Comparison of ENCODE assay signal across 8 mouse cellular contexts in genomic region chr9:58216402-58216801, GRCm38 (mm10). TPM values are rescaled to one million over a fixed set of nuclear protein-coding genes. Genes with fewer than 3 reads are reported as not detected.
DNase-seq lines count a peak whose midpoint lies in the region; ATAC-seq and TF ChIP-seq lines count a peak whose summit lies in the region.

No protein-coding gene starts in this region.

- H3K9ac ChIP-seq in forebrain, embryonic 16.5 days (replicated peaks; ENCODE audit: low read depth, low read length) = no peak overlapping the region
- H3K9ac ChIP-seq in limb, embryonic 14.5 days (ENCODE audit: low read depth, low read length, severe bottlenecking) = no peak overlapping the region

- H3K36me3 ChIP-seq in forebrain, embryonic 16.5 days (ENCODE audit: control insufficient read depth, insufficient read depth) = no peaks in the 10 kb centered on the region
- peaks cover 11% of the 10 kb centered on the region for H3K36me3 ChIP-seq in limb, embryonic 14.5 days (ENCODE audit: control insufficient read depth, insufficient read depth, low read length)

- no peaks in the 10 kb centered on the region for H3K9me3 ChIP-seq in forebrain, embryonic 16.5 days (ENCODE audit: control insufficient read depth, low read length)
- no peaks in the 10 kb centered on the region for H3K9me3 ChIP-seq in limb, embryonic 14.5 days (ENCODE audit: control insufficient read depth, low read length)

- TF ChIP-seq POLR2A in limb, embryonic 14.5 days (IDR thresholded peaks at IDR 0.05; ENCODE audit: borderline replicate concordance, extremely low read depth, insufficient read depth, insufficient read length) = no peak

- no peak overlapping the region for H3K4me3 ChIP-seq in forebrain, embryonic 16.5 days (replicated peaks; ENCODE audit: low read length)
- no peak overlapping the region for H3K4me3 ChIP-seq in limb, embryonic 14.5 days (replicated peaks; ENCODE audit: low read length)

- intact Hi-C loops in gastrocnemius, postnatal 14 days (cut with DNase I; ENCODE audit: low total_unique reads) = no loop called here

- peak; percentile 5 for DNase-seq in gastrocnemius, postnatal 14 days
- DNase-seq in gastrocnemius, adult 18-20 months (ENCODE audit: low spot score) = no peak
- peak; percentile 44 for DNase-seq in A20 (ENCODE audit: low read depth, low spot score)
- peak; percentile 54 for DNase-seq in adrenal gland, adult 2 months
- DNase-seq in limb, embryonic 14.5 days (ENCODE audit: low spot score) = peak; percentile 29
- DNase-seq in retina, postnatal 1 day = peak; percentile 49
- no peak for DNase-seq in gastrocnemius, adult 8-10 months (ENCODE audit: low spot score in 2 of 2)

- peaks cover 4% of the 10 kb centered on the region; the same call in 1 of the 2 replicates for H3K4me1 ChIP-seq in forebrain, embryonic 16.5 days (replicated peaks; ENCODE audit: control insufficient read depth, insufficient read depth, low read length)
- peaks cover 16% of the 10 kb centered on the region for H3K4me1 ChIP-seq in limb, embryonic 14.5 days (ENCODE audit: control insufficient read depth, insufficient read depth, low read length)

- 28% methylated on average over 6 of the region's 6 CpGs for WGBS in forebrain, embryonic 16.5 days
- whole genome bisulfite sequencing in limb, embryonic 14.5 days = 48% methylated on average over 6 of the region's 6 CpGs

- H3K27ac ChIP-seq in forebrain, embryonic 16.5 days (ENCODE audit: low read length) = no peak overlapping the region
- H3K27ac ChIP-seq in limb, embryonic 14.5 days (replicated peaks; ENCODE audit: low read depth, low read length) = no peak overlapping the region

- ATAC-seq in forebrain, embryonic 16.5 days = peak; percentile 72
- ATAC-seq in limb, embryonic 14.5 days (ENCODE audit: low FRiP score, low read depth) = no peak

- H3K27me3 ChIP-seq in forebrain, embryonic 16.5 days (replicated peaks; ENCODE audit: control insufficient read depth, insufficient read depth, low read length) = no peaks in the 10 kb centered on the region
- H3K27me3 ChIP-seq in limb, embryonic 14.5 days (ENCODE audit: control insufficient read depth, insufficient read depth, low read length) = no peaks in the 10 kb centered on the region

- H3K4me2 ChIP-seq in forebrain, embryonic 16.5 days (ENCODE audit: low read length) = no peak overlapping the region
- no peak overlapping the region for H3K4me2 ChIP-seq in limb, embryonic 14.5 days (replicated peaks; ENCODE audit: low read depth, low read length, severe bottlenecking)

RNA-seq across cellular contexts. Expression of gene Islr2, which starts 12.3 kb away (rescaled TPM):
- total RNA-seq in gastrocnemius, postnatal 14 days (2021) = 1 to 10 TPM; 3.1 to 5.8 TPM
- 1 to 10 TPM; 1.6 to 1.9 TPM for total RNA-seq in gastrocnemius, adult 18-20 months (2021)
- total RNA-seq in adrenal gland, adult 2 months (2021) = 1 to 10 TPM; 1.5 to 2.0 TPM
- polyA plus RNA-seq in adrenal gland, adult 2 months (2012; rRNA removed) = 1.3 and 2.0 TPM in 2 replicates
- polyA plus RNA-seq in forebrain, embryonic 16.5 days (2015; fragmentation: Nextera tagmentation; extraction: Ambion mirVana) = 74.4 and 88.4 TPM in 2 replicates
- polyA plus RNA-seq in limb, embryonic 14.5 days (2012; rRNA removed) = 12.2 and 24.8 TPM in 2 replicates
- 1.7 and 2.7 TPM in 2 replicates for polyA plus RNA-seq in limb, embryonic 14.5 days (2014; fragmentation: Nextera tagmentation; extraction: Ambion mirVana)
- total RNA-seq in gastrocnemius, adult 8-10 months (2022) = 1 to 10 TPM; 1.4 to 2.9 (median 1.8) TPM

RNA-seq across cellular contexts. Expression of gene Islr, which starts 12.3 kb away (rescaled TPM):
- 10 to 100 TPM; 58.1 to 77.5 TPM for total RNA-seq in gastrocnemius, postnatal 14 days (2021)
- total RNA-seq in gastrocnemius, adult 18-20 months (2021) = 10 to 100 TPM; 15.6 to 20.8 TPM
- 10 to 100 TPM; 23.5 to 30.9 TPM for total RNA-seq in adrenal gland, adult 2 months (2021)
- 93.8 and 107 TPM in 2 replicates for polyA plus RNA-seq in adrenal gland, adult 2 months (2012; rRNA removed)
- 16.8 and 25.5 TPM in 2 replicates for polyA plus RNA-seq in forebrain, embryonic 16.5 days (2015; fragmentation: Nextera tagmentation; extraction: Ambion mirVana)
- polyA plus RNA-seq in limb, embryonic 14.5 days (2012; rRNA removed) = 493 and 711 TPM in 2 replicates
- 143 and 153 TPM in 2 replicates for polyA plus RNA-seq in limb, embryonic 14.5 days (2014; fragmentation: Nextera tagmentation; extraction: Ambion mirVana)
- total RNA-seq in gastrocnemius, adult 8-10 months (2022) = 10 to 100 TPM in 3 of 4 experiments, 1 to 10 TPM in 1; 9.8 to 15.7 (median 13.1) TPM

RNA-seq across cellular contexts. Expression of gene Pml, which starts 33.2 kb away (rescaled TPM):
- 1 to 10 TPM; 5.2 to 7.5 TPM for total RNA-seq in gastrocnemius, postnatal 14 days (2021)
- 1 to 10 TPM; 3.2 to 4.7 TPM for total RNA-seq in gastrocnemius, adult 18-20 months (2021)
- 10 to 100 TPM; 20.8 to 28.0 TPM for total RNA-seq in adrenal gland, adult 2 months (2021)
- polyA plus RNA-seq in adrenal gland, adult 2 months (2012; rRNA removed) = 27.7 and 33.4 TPM in 2 replicates
- 7.4 and 8.1 TPM in 2 replicates for polyA plus RNA-seq in forebrain, embryonic 16.5 days (2015; fragmentation: Nextera tagmentation; extraction: Ambion mirVana)
- polyA plus RNA-seq in limb, embryonic 14.5 days (2012; rRNA removed) = 22.4 and 24.8 TPM in 2 replicates
- polyA plus RNA-seq in limb, embryonic 14.5 days (2014; fragmentation: Nextera tagmentation; extraction: Ambion mirVana) = 15.4 and 18.4 TPM in 2 replicates
- 1 to 10 TPM; 2.5 to 4.5 (median 3.1) TPM for total RNA-seq in gastrocnemius, adult 8-10 months (2022)

RNA-seq across cellular contexts. Expression of gene Stoml1, which starts 36.6 kb away (rescaled TPM):
- 1 to 10 TPM; 7.0 to 8.7 TPM for total RNA-seq in gastrocnemius, postnatal 14 days (2021)
- 1 to 10 TPM; 6.8 to 7.3 TPM for total RNA-seq in gastrocnemius, adult 18-20 months (2021)
- total RNA-seq in adrenal gland, adult 2 months (2021) = 10 to 100 TPM; 13.8 to 17.2 TPM
- 38.1 and 38.4 TPM in 2 replicates for polyA plus RNA-seq in adrenal gland, adult 2 months (2012; rRNA removed)
- polyA plus RNA-seq in forebrain, embryonic 16.5 days (2015; fragmentation: Nextera tagmentation; extraction: Ambion mirVana) = 104 and 120 TPM in 2 replicates
- 47.2 and 57.5 TPM in 2 replicates for polyA plus RNA-seq in limb, embryonic 14.5 days (2012; rRNA removed)
- 28.7 and 30.4 TPM in 2 replicates for polyA plus RNA-seq in limb, embryonic 14.5 days (2014; fragmentation: Nextera tagmentation; extraction: Ambion mirVana)
- 10 to 100 TPM in 2 of 4 experiments, 1 to 10 TPM in 2; 8.6 to 10.8 (median 9.8) TPM for total RNA-seq in gastrocnemius, adult 8-10 months (2022)

Comparison
In these comparisons a context has a peak if more than half of its experiments do, and no peak if none do; other contexts are left out.
1. DNase-seq: peak in gastrocnemius, postnatal 14 days (single experiment), A20 (single experiment), adrenal gland, adult 2 months (single experiment), limb, embryonic 14.5 days (single experiment) and retina, postnatal 1 day (single experiment); none in gastrocnemius, adult 18-20 months (single experiment) and gastrocnemius, adult 8-10 months (0 of 2).